Mouse (Mus musculus): ENCODE measurements at regions not wholly inside any gene's neighbourhood (a gene's known extent, or its start where the extent isn't known, plus 50 kb on each side); places are given as distances from the start of the nearest gene placed in this dataset.

- WGBS = 90% methylated on average over 4 of the region's 4 CpGs
- DNase-seq (ENCODE audit: low spot score) = no peak
- Histone ChIP-seq H3K9me3 (no peaks in the 10 kb centered on the region), H3K36me3 (replicated peaks) (no peaks in the 10 kb centered on the region), H3K4me3 (no peak overlapping the region), H3K27me3 (replicated peaks; ENCODE audit: low read depth, poor library complexity, severe bottlenecking) (peaks cover 38% of the 10 kb centered on the region), H3K27ac (replicated peaks) (no peak overlapping the region), H3K4me1 (peaks cover 34% of the 10 kb centered on the region)
These were observed 52.1 kb upstream of the Kdm7a start for GRCm38 (mm10) chr6:39258656-39259055.

GRCm38 (mm10) chr6:39257667-39258395 lies 51.2 kb upstream of the Kdm7a start:
- 37% methylated on average over 7 of the region's 7 CpGs for WGBS
- peak; percentile 26 for DNase-seq (ENCODE audit: low spot score)
- Histone ChIP-seq H3K36me3 (replicated peaks) (no peaks in the 10 kb centered on the region), H3K27ac (replicated peaks) (peak overlapping the region; percentile 89), H3K4me1 (peaks cover 26% of the 10 kb centered on the region), H3K27me3 (replicated peaks; ENCODE audit: low read depth, poor library complexity, severe bottlenecking) (peaks cover 38% of the 10 kb centered on the region), H3K4me3 (peak overlapping the region; percentile 65), H3K9me3 (no peaks in the 10 kb centered on the region)

- Histone ChIP-seq H3K9me3 (no peaks in the 10 kb centered on the region), H3K27me3 (replicated peaks; ENCODE audit: low read depth, poor library complexity, severe bottlenecking) (peaks cover 38% of the 10 kb centered on the region), H3K4me3 (peak overlapping the region; percentile 65), H3K27ac (replicated peaks) (peak overlapping the region; percentile 89), H3K4me1 (peaks cover 24% of the 10 kb centered on the region), H3K36me3 (replicated peaks) (no peaks in the 10 kb centered on the region)
- 1% methylated on average over 18 of the region's 18 CpGs for whole genome bisulfite sequencing
- DNase-seq (ENCODE audit: low spot score) = peak; percentile 65
These were observed 50.6 kb upstream of the Kdm7a start for GRCm38 (mm10) chr6:39257111-39257571.

- DNase-seq (ENCODE audit: low spot score) = peak; percentile 93
- peaks cover 24% of the 10 kb centered on the region for H3K4me1 ChIP-seq
- no peaks in the 10 kb centered on the region for H3K9me3 ChIP-seq
- H3K4me3 ChIP-seq = peak overlapping the region; percentile 65
- no peaks in the 10 kb centered on the region for H3K36me3 ChIP-seq (replicated peaks)
- 2% methylated on average over 48 of the region's 48 CpGs for WGBS
- peaks cover 38% of the 10 kb centered on the region for H3K27me3 ChIP-seq (replicated peaks; ENCODE audit: low read depth, poor library complexity, severe bottlenecking)
- H3K27ac ChIP-seq (replicated peaks) = peak overlapping the region; percentile 89
These were observed 49.9 kb upstream of the Kdm7a start for GRCm38 (mm10) chr6:39256304-39257103.
